Mouse (Mus musculus): Measurements from ENCODE around the gene Nop53. TPM values are rescaled to one million over a fixed set of nuclear protein-coding genes. Genes with fewer than 3 reads are reported as not detected.

Gene Nop53
- polyA plus RNA-seq, 1 experiment from 2014 or later = 139 TPM

DNA sequence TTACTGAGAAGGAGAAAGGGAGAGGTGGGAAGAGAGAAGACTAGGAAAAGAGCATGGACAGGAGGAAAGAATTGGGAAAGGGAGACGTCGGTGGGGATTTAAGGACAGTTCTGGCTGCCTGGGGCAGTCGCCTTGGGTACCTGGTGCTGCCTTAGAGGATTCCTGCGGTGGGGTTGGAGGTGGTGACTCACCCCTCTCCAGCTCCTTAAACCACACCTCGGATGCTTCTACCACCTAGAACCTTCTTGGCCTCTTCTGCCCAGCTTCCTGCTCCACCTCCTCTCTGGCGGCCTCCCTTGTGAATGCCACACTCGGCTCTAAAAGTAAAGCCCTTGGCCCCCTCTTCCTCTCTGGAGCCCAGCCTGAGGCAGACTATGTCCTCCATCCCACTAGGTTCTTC is 9.6 kb upstream of the Nop53 start:
- peaks cover 14% of the 10 kb centered on the region for H3K36me3 ChIP-seq (ENCODE audit: control insufficient read depth, insufficient read depth, low read length)
- no peaks in the 10 kb centered on the region for H3K9me3 ChIP-seq (ENCODE audit: control insufficient read depth, low read length)
- 37% methylated on average over 6 of the region's 7 CpGs for WGBS
- no peak overlapping the region for H3K4me3 ChIP-seq (ENCODE audit: low read depth, low read length)
- ATAC-seq (ENCODE audit: low FRiP score, low TSS enrichment) = peak; percentile 55; the same call in 1 of the 2 replicates
- H3K27me3 ChIP-seq (ENCODE audit: control insufficient read depth, insufficient read depth, low read length) = no peaks in the 10 kb centered on the region
- DNase-seq (ENCODE audit: low spot score) = no peak
- no peak for TF ChIP-seq CTCF (IDR thresholded peaks at IDR 0.05; ENCODE audit: low read depth)
- TF ChIP-seq EP300 (optimal IDR thresholded peaks at IDR 0.05) = no peak
- H3K27ac ChIP-seq (replicated peaks) = peak overlapping the region; percentile 41
- peak overlapping the region; percentile 13; the same call in 1 of the 2 replicates for H3K9ac ChIP-seq (ENCODE audit: low read length)
- H3K4me2 ChIP-seq (replicated peaks; ENCODE audit: low read depth) = peak overlapping the region; percentile 32
- H3K4me1 ChIP-seq (replicated peaks; ENCODE audit: control insufficient read depth, insufficient read depth) = 0 out of 2 replicates have a peak, but pooled peaks cover 2% of the 10 kb centered on the region

DNA sequence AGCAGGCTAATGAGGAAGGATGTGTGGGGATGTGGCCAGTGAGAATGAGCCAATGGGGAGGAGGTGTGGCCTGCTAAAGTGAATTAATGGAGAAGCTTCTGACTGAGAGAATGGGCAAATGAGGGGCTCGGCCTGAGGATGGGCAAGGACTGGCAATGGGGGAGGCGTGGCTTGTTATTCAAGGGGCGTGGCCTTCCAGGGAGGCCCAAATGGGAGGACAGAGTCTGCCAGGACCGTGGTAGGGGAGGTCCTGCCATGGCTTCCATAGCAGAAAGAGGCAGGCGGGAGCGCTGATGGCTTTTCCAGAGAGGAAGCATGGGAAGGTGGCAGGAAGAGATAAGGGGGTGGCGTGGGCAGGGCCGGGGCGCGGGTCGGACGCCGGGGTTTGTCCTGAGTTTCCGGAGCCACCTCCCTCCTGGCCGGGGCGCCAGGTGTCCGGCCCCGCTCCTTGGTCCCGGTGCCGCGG is 9.1 kb upstream of the Nop53 start:
- peak; percentile 45 for ATAC-seq (ENCODE audit: low FRiP score, low TSS enrichment)
- H3K9me3 ChIP-seq (ENCODE audit: control insufficient read depth, low read length) = no peaks in the 10 kb centered on the region
- H3K4me1 ChIP-seq (replicated peaks; ENCODE audit: control insufficient read depth, insufficient read depth) = 0 out of 2 replicates have a peak, but pooled peaks cover 2% of the 10 kb centered on the region
- peak overlapping the region; percentile 32 for H3K4me2 ChIP-seq (replicated peaks; ENCODE audit: low read depth)
- H3K27me3 ChIP-seq (ENCODE audit: control insufficient read depth, insufficient read depth, low read length) = no peaks in the 10 kb centered on the region
- peak; percentile 50 for DNase-seq (ENCODE audit: low spot score)
- H3K9ac ChIP-seq (ENCODE audit: low read length) = peak overlapping the region; percentile 13; the same call in 1 of the 2 replicates
- H3K36me3 ChIP-seq (ENCODE audit: control insufficient read depth, insufficient read depth, low read length) = peaks cover 16% of the 10 kb centered on the region
- peak overlapping the region; percentile 41 for H3K27ac ChIP-seq (replicated peaks)
- no peak overlapping the region for H3K4me3 ChIP-seq (ENCODE audit: low read depth, low read length)
- WGBS = 26% methylated on average over 20 of the region's 21 CpGs
- no peak for TF ChIP-seq CTCF (IDR thresholded peaks at IDR 0.05; ENCODE audit: low read depth)
- no peak for TF ChIP-seq EP300 (optimal IDR thresholded peaks at IDR 0.05)

- Histone ChIP-seq H3K9ac (ENCODE audit: low read length) (no peak overlapping the region), H3K27ac (replicated peaks) (no peak overlapping the region), H3K4me3 (ENCODE audit: low read depth, low read length) (no peak overlapping the region), H3K4me1 (replicated peaks; ENCODE audit: control insufficient read depth, insufficient read depth) (0 out of 2 replicates have a peak, but pooled peaks cover 2% of the 10 kb centered on the region), H3K36me3 (ENCODE audit: control insufficient read depth, insufficient read depth, low read length) (peaks cover 16% of the 10 kb centered on the region), H3K27me3 (ENCODE audit: control insufficient read depth, insufficient read depth, low read length) (no peaks in the 10 kb centered on the region), H3K4me2 (replicated peaks; ENCODE audit: low read depth) (no peak overlapping the region), H3K9me3 (ENCODE audit: control insufficient read depth, low read length) (no peaks in the 10 kb centered on the region)
- DNase-seq (ENCODE audit: low spot score) = no peak
- no peak for TF ChIP-seq EP300 (optimal IDR thresholded peaks at IDR 0.05)
- no peak for TF ChIP-seq CTCF (IDR thresholded peaks at IDR 0.05; ENCODE audit: low read depth)
- 91% methylated on average over 7 of the region's 7 CpGs for WGBS
- ATAC-seq (ENCODE audit: low FRiP score, low TSS enrichment) = no peak
These were observed 8.6 kb upstream of the Nop53 start for GRCm38 (mm10) chr7:15954436-15954835.

DNA sequence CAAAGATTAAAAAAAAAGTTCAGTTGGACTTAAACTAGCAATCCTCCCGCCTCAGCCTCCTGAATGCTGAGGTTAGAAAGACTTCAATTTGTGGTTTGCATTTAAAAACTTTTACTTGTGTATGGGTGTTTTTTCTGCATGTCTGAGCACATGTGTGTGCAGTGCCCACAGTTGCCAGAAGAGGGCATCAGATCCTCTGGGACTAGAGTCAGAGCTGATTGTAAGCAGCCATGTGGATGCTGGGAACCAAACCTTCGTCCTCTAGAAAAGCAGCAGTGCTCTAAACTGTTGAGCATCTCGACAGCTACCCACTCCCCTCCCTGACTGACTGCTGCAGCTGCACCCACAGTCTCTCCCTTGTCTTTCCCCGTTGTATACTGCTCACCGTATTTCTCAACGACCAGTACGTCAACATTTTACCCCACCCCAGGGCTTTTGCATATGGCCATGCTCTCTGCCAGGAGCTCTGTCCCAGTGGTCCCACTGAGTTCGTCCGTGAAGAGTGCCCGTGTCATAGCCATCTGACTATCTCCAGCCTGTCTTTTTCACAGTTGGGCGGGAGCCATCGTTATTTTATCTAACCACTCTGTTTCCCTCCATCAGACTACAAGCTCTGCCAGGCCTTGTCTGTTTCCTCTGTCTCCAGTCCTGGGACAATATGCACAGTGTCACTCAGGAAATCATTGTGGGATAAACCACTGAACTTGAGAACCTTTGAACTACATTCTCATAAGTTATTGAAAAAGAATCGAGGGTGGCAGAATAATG is 7.6 kb upstream of the Nop53 start:
- TF ChIP-seq EP300 (optimal IDR thresholded peaks at IDR 0.05) (no peak), CTCF (IDR thresholded peaks at IDR 0.05; ENCODE audit: low read depth) (peak; percentile 65)
- Histone ChIP-seq H3K4me1 (replicated peaks; ENCODE audit: control insufficient read depth, insufficient read depth) (0 out of 2 replicates have a peak, but pooled peaks cover 2% of the 10 kb centered on the region), H3K36me3 (ENCODE audit: control insufficient read depth, insufficient read depth, low read length) (peaks cover 14% of the 10 kb centered on the region), H3K27ac (replicated peaks) (no peak overlapping the region), H3K27me3 (ENCODE audit: control insufficient read depth, insufficient read depth, low read length) (no peaks in the 10 kb centered on the region), H3K4me3 (ENCODE audit: low read depth, low read length) (no peak overlapping the region), H3K9me3 (ENCODE audit: control insufficient read depth, low read length) (no peaks in the 10 kb centered on the region), H3K4me2 (replicated peaks; ENCODE audit: low read depth) (no peak overlapping the region), H3K9ac (ENCODE audit: low read length) (no peak overlapping the region)
- WGBS = 91% methylated on average over 13 of the region's 13 CpGs
- ATAC-seq (ENCODE audit: low FRiP score, low TSS enrichment) (no peak), DNase-seq (ENCODE audit: low spot score) (no peak)

DNA sequence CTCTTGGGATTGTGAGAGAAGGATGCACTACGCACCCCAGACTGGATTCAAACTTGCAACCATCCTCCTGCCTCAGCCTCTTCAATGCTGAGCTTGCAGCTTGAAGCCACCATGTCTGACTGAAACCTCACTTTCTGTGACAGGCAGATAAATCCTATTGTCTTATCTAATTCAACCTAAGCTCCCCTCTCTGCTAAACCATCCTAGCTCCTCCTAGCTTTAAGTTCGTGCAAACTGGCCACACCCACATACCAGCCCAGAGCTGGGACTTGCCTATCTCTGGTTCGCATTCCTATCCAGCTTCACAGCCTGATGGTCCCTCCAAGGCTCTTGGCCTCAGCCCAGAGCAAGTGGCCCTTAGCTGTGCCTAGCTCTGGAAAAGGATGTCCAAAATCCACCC is 6.5 kb upstream of the Nop53 start:
- DNase-seq (ENCODE audit: low spot score) = no peak
- no peak for TF ChIP-seq CTCF (IDR thresholded peaks at IDR 0.05; ENCODE audit: low read depth)
- TF ChIP-seq EP300 (optimal IDR thresholded peaks at IDR 0.05) = no peak

DNA sequence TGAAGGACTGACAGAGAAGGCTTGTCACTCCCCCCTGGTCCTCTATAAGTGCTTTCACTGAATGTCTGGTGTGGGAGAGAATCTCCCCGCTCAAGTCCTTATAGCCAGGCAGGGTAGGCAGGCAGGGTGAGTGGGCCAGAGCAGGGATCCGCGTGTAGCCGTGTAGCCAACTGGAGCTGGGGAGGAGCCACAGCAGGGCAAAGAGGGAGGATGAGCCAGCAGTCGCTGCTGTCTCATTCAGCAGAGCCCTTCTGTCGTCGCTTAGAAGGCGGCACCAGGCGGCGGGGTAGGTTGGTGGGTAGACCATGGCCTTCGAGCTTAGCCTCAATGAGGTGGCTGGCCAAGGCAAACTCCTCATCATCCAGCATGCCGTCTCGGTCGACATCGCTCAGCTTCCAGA is 4.1 kb upstream of the Nop53 start:
- no peak for DNase-seq (ENCODE audit: low spot score)
- no peak overlapping the region for H3K27ac ChIP-seq (replicated peaks)
- no peaks in the 10 kb centered on the region for H3K27me3 ChIP-seq (ENCODE audit: control insufficient read depth, insufficient read depth, low read length)
- H3K4me3 ChIP-seq (ENCODE audit: low read depth, low read length) = no peak overlapping the region
- WGBS = 91% methylated on average over 14 of the region's 15 CpGs
- H3K4me1 ChIP-seq (replicated peaks; ENCODE audit: control insufficient read depth, insufficient read depth) = no peaks in the 10 kb centered on the region
- H3K9ac ChIP-seq (ENCODE audit: low read length) = no peak overlapping the region
- H3K9me3 ChIP-seq (ENCODE audit: control insufficient read depth, low read length) = no peaks in the 10 kb centered on the region
- H3K36me3 ChIP-seq (ENCODE audit: control insufficient read depth, insufficient read depth, low read length) = peaks cover 11% of the 10 kb centered on the region; the same call in 1 of the 2 replicates
- TF ChIP-seq EP300 (optimal IDR thresholded peaks at IDR 0.05) = no peak
- no peak for TF ChIP-seq CTCF (IDR thresholded peaks at IDR 0.05; ENCODE audit: low read depth)
- ATAC-seq (ENCODE audit: low FRiP score, low TSS enrichment) = no peak
- H3K4me2 ChIP-seq (replicated peaks; ENCODE audit: low read depth) = no peak overlapping the region

More for the DNA sequence above, 6.5 kb upstream of the Nop53 start:
- no peak overlapping the region for H3K4me2 ChIP-seq (replicated peaks; ENCODE audit: low read depth)
- WGBS = 48% methylated on average over 3 of the region's 3 CpGs
- H3K27me3 ChIP-seq (ENCODE audit: control insufficient read depth, insufficient read depth, low read length) = no peaks in the 10 kb centered on the region
- H3K4me1 ChIP-seq (replicated peaks; ENCODE audit: control insufficient read depth, insufficient read depth) = 0 out of 2 replicates have a peak, but pooled peaks cover 2% of the 10 kb centered on the region
- no peak for ATAC-seq (ENCODE audit: low FRiP score, low TSS enrichment)
- H3K27ac ChIP-seq (replicated peaks) = no peak overlapping the region
- H3K36me3 ChIP-seq (ENCODE audit: control insufficient read depth, insufficient read depth, low read length) = peaks cover 11% of the 10 kb centered on the region
- no peak overlapping the region for H3K4me3 ChIP-seq (ENCODE audit: low read depth, low read length)
- no peak overlapping the region for H3K9ac ChIP-seq (ENCODE audit: low read length)
- no peaks in the 10 kb centered on the region for H3K9me3 ChIP-seq (ENCODE audit: control insufficient read depth, low read length)
